Mouse (Mus musculus) lung, postnatal 0 days (tissue): ENCODE data around the gene Cipc.

ENCODE experiments used
- CTCF ChIP-seq: IDR thresholded peaks from 2 replicates; pipeline ENCODE4 v1.5.1; 2016; ENCODE audit warnings: antibody characterized with exemption, mild to moderate bottlenecking
- EP300 ChIP-seq: IDR thresholded peaks from 2 replicates; pipeline ENCODE4 v1.6.1; 2016; ENCODE audit warnings: antibody characterized with exemption, mild to moderate bottlenecking, control low read depth

DNA sequence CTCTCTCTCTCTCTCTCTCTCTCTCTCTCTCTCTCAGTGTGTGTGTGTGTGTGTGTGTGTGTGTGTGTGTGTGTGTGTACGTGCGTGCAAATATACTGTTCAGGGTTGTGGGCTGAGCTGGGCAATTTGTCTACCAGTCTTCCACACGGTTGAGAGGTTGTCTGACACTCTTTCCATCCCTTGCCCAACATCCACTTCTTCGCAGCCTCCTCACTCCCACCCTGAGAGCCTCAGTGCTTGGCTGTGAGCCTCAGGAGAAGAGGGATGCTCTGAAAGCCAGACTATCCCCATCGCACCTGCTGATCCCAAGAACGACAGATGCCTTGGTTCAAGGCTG is 54.0 kb downstream of the Cipc start:
- TF ChIP-seq CTCF = no peak
- TF ChIP-seq EP300 = no peak
